Mouse (Mus musculus) kidney, adult 9 months (tissue): ENCODE results near the gene Fam13a.
A peak's percentile ranks its signal among the peaks of the same experiment; 100 is the strongest.

Experiments used
- DNase-seq: peaks from one replicate; pipeline ENCODE4 v3.0.0; 2022

Gene Fam13a

GRCm38 (mm10) chr6:58932515-58933188, 91.7 kb downstream of the Fam13a start:
- no peak for DNase-seq

GRCm38 (mm10) chr6:58931149-58931548, 93.2 kb downstream of the Fam13a start:
- DNase-seq, result no peak

GRCm38 (mm10) chr6:58929911-58930431, 94.4 kb downstream of the Fam13a start:
- DNase-seq, result peak; percentile 47

- peak; percentile 78 for DNase-seq
These were observed 96.5 kb downstream of the Fam13a start for GRCm38 (mm10) chr6:58927881-58928280.

- no peak for DNase-seq
These were observed 101.8 kb downstream of the Fam13a start for GRCm38 (mm10) chr6:58922511-58922910.

- DNase-seq, result peak; percentile 56
These were observed 102.7 kb downstream of the Fam13a start for GRCm38 (mm10) chr6:58921623-58922022.

- DNase-seq, result no peak
These were observed 103.6 kb downstream of the Fam13a start for GRCm38 (mm10) chr6:58920735-58921134.

- DNase-seq, result no peak
These were observed 107.9 kb downstream of the Fam13a start for GRCm38 (mm10) chr6:58916498-58916897.

GRCm38 (mm10) chr6:58913971-58914370, 110.4 kb downstream of the Fam13a start:
- DNase-seq, result no peak

- DNase-seq, result no peak
These were observed 110.8 kb downstream of the Fam13a start for GRCm38 (mm10) chr6:58913551-58913950.

GRCm38 (mm10) chr6:58912842-58913241, 111.5 kb downstream of the Fam13a start:
- DNase-seq, result no peak

GRCm38 (mm10) chr6:58907791-58908190, 116.6 kb downstream of the Fam13a start:
- no peak for DNase-seq

GRCm38 (mm10) chr6:58907336-58907735, 117.0 kb downstream of the Fam13a start:
- no peak for DNase-seq

- peak; percentile 24 for DNase-seq
These were observed 117.5 kb downstream of the Fam13a start, which contains the start of gene Nap1l5 for GRCm38 (mm10) chr6:58906852-58907261. Gene Nap1l5, minus strand, starts transcription at chr6:58907076.

- no peak for DNase-seq
These were observed 119.8 kb downstream of the Fam13a start for GRCm38 (mm10) chr6:58904551-58904950.

- no peak for DNase-seq
These were observed 121.2 kb downstream of the Fam13a start for GRCm38 (mm10) chr6:58903171-58903570.

- DNase-seq, result no peak
These were observed 123.8 kb downstream of the Fam13a start for GRCm38 (mm10) chr6:58900536-58900935.

- DNase-seq, result no peak
These were observed 125.3 kb downstream of the Fam13a start for GRCm38 (mm10) chr6:58899076-58899475.

GRCm38 (mm10) chr6:58896648-58897047, 127.7 kb downstream of the Fam13a start:
- no peak for DNase-seq

- DNase-seq, result no peak
These were observed 129.4 kb downstream of the Fam13a start for GRCm38 (mm10) chr6:58894994-58895393.

GRCm38 (mm10) chr6:58893307-58893706, 131.0 kb downstream of the Fam13a start:
- DNase-seq, result no peak

GRCm38 (mm10) chr6:58889917-58890316, 134.4 kb downstream of the Fam13a start:
- DNase-seq, result no peak

- no peak for DNase-seq
These were observed 142.1 kb downstream of the Fam13a start for GRCm38 (mm10) chr6:58882271-58882670.
